Mouse (Mus musculus): ENCODE measurements around the gene Wdfy2. TPM values are rescaled to one million over a fixed set of nuclear protein-coding genes. Genes with fewer than 3 reads are reported as not detected.
A peak's percentile ranks its signal among the peaks of the same experiment; 100 is the strongest.

The Wdfy2 gene
- polyA plus RNA-seq, 1 experiment = 9.5 TPM

DNA sequence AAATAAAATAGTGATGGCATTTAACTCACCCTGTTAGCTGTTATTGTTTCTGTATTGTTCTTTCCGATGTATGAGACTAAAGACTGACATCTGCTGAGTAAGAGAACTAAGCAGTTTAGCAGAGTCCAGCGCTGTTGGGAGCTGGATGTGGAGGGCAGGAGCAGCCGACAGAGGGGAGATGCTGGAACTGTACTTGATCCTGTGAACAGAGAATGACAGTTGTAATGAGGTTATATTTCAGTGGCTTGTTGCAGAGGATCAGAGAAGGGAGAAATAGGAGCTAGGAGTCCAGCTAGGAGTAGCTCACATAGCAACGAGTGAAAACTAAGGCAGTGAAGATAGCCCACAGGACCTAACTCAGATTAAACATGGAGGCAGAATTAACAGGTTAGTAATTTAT lies 36.3 kb downstream of the Wdfy2 start:
- Histone ChIP-seq H3K4me1 (ENCODE audit: control insufficient read depth, insufficient read depth, insufficient read length) (peaks cover 7% of the 10 kb centered on the region), H3K4me3 (ENCODE audit: extremely low read depth, insufficient read depth, insufficient read length) (no peak overlapping the region), H3K36me3 (ENCODE audit: control insufficient read depth, insufficient read depth, low read length) (no peaks in the 10 kb centered on the region), H3K27ac (ENCODE audit: insufficient read depth, low read length) (no peak overlapping the region), H3K27me3 (ENCODE audit: control insufficient read depth, insufficient read depth, low read length) (no peaks in the 10 kb centered on the region)
- 84% methylated on average over 4 of the region's 4 CpGs for WGBS
- no peak for TF ChIP-seq POLR2A (IDR thresholded peaks at IDR 0.05; ENCODE audit: low read depth, low read length)
- no peak for TF ChIP-seq CTCF (IDR thresholded peaks at IDR 0.05; ENCODE audit: extremely low read depth, insufficient read depth, insufficient read length, insufficient replicate concordance)
- no peak for DNase-seq (ENCODE audit: low read depth in 1 of 2, low spot score in 2 of 2)

DNA sequence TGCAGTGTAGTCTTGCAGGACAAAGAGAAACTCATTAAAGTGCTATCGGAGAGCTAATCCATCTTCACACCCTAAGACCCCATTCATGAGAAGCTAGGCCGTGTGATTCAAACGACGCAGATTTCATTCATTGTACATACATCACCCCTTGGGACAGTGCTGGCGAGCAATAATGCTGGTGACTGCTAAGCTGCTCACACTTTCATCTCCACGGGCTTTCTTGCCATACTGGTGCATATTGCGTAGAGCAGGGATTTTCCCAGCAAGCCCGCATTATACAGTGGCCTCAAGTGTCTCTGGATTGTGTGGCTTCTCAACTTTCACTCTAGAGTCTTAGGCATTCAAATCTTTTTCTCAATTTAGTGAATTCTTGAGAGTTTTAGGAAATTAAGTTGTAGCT lies 36.9 kb downstream of the Wdfy2 start:
- Histone ChIP-seq H3K4me1 (ENCODE audit: control insufficient read depth, insufficient read depth, insufficient read length) (peaks cover 7% of the 10 kb centered on the region), H3K27ac (ENCODE audit: insufficient read depth, low read length) (no peak overlapping the region), H3K4me3 (ENCODE audit: extremely low read depth, insufficient read depth, insufficient read length) (no peak overlapping the region), H3K27me3 (ENCODE audit: control insufficient read depth, insufficient read depth, low read length) (no peaks in the 10 kb centered on the region), H3K36me3 (ENCODE audit: control insufficient read depth, insufficient read depth, low read length) (no peaks in the 10 kb centered on the region)
- DNase-seq (ENCODE audit: low read depth in 1 of 2, low spot score in 2 of 2) = no peak
- TF ChIP-seq POLR2A (IDR thresholded peaks at IDR 0.05; ENCODE audit: low read depth, low read length) (no peak), CTCF (IDR thresholded peaks at IDR 0.05; ENCODE audit: extremely low read depth, insufficient read depth, insufficient read length, insufficient replicate concordance) (no peak)
- 90% methylated on average over 8 of the region's 8 CpGs for WGBS

DNA sequence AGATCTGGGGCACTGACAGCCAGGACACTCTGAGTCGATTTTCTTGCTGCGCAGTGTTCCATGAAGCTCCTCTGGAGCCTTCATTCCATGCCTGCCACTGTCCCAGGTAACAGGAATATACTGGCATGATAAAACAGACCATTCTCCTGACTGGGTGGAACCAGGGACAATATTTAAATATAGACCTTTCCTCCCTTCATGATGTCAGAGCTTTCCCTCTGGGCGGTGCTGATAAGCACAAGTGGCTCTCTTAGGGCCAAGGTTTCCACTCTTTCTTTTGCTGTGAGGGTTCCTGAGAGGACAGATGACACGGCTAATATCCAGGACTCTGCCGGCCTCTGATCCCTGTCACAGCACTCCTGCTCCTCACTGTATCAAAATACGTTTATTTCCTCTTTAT lies 40.6 kb downstream of the Wdfy2 start:
- no peak for DNase-seq (ENCODE audit: low read depth in 1 of 2, low spot score in 2 of 2)
- 51% methylated on average over 6 of the region's 6 CpGs for WGBS
- Histone ChIP-seq H3K27ac (ENCODE audit: insufficient read depth, low read length) (no peak overlapping the region), H3K4me1 (ENCODE audit: control insufficient read depth, insufficient read depth, insufficient read length) (no peaks in the 10 kb centered on the region; the same call in 1 of the 2 replicates), H3K27me3 (ENCODE audit: control insufficient read depth, insufficient read depth, low read length) (no peaks in the 10 kb centered on the region), H3K36me3 (ENCODE audit: control insufficient read depth, insufficient read depth, low read length) (no peaks in the 10 kb centered on the region), H3K4me3 (ENCODE audit: extremely low read depth, insufficient read depth, insufficient read length) (no peak overlapping the region)
- TF ChIP-seq CTCF (IDR thresholded peaks at IDR 0.05; ENCODE audit: extremely low read depth, insufficient read depth, insufficient read length, insufficient replicate concordance) (no peak), POLR2A (IDR thresholded peaks at IDR 0.05; ENCODE audit: low read depth, low read length) (no peak)

DNA sequence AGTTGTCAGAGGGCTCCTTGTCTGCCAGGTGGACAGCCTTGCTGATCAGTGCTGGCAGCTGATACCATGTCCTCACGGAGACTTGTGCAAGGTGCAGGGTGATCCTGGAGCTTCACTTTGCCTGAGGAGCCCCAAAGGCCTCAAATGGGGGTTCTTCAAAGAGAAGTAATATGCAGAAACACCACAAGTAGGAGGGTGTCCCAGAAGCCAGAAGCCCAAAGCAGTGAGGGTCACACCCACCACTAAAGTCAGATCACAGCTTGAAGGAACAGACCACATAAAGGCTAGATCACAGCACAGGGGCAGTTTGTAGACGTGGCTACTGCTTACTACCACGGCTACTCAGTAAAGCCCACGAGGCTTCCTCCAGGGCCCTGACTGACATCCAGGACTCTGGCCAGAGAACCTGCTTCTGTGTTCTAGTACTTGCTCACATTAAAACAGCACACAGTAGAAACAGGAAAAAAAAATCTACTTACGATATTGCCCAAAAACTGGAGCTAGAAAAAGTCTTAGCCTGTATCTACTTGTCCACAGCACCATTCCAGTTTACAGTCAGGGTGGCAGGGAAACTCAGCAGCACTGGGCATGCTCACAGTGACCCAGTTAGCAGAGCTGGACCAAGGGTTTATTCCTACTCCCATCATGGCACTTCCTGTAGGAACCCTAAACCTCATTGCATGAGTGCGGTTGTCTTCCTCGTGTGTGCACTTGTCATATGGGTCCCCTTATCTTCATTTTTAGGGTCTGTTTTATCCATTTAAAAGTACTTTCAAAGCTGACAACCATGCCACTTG lies 41.4 kb downstream of the Wdfy2 start:
- WGBS = 60% methylated on average over 7 of the region's 7 CpGs
- TF ChIP-seq CTCF (IDR thresholded peaks at IDR 0.05; ENCODE audit: extremely low read depth, insufficient read depth, insufficient read length, insufficient replicate concordance) (no peak), POLR2A (IDR thresholded peaks at IDR 0.05; ENCODE audit: low read depth, low read length) (no peak)
- H3K27ac ChIP-seq (ENCODE audit: insufficient read depth, low read length) = no peak overlapping the region
- H3K27me3 ChIP-seq (ENCODE audit: control insufficient read depth, insufficient read depth, low read length) = no peaks in the 10 kb centered on the region
- no peaks in the 10 kb centered on the region for H3K36me3 ChIP-seq (ENCODE audit: control insufficient read depth, insufficient read depth, low read length)
- H3K4me1 ChIP-seq (ENCODE audit: control insufficient read depth, insufficient read depth, insufficient read length) = no peaks in the 10 kb centered on the region; the same call in 1 of the 2 replicates
- no peak overlapping the region for H3K4me3 ChIP-seq (ENCODE audit: extremely low read depth, insufficient read depth, insufficient read length)
- no peak for DNase-seq (ENCODE audit: low read depth in 1 of 2, low spot score in 2 of 2)

DNA sequence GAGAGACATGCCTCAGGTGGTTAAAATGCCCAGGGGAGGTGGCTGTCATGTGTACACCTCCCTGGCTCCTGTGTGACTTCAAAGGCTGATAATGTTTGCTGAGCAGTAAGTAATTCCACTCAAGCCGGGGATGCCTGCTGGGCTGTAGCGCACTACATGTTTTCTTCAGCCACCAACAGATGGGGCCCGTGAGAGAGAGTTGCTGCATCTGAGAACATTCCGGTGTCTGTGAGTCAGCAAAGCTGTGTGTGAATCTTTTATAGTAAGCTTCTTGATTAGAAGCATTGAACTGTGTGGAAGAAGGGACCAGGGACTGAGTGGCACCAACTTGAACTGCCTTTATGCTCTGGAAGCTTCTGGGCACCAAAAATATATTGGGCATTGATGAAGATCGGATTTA lies 42.0 kb downstream of the Wdfy2 start:
- Histone ChIP-seq H3K4me3 (ENCODE audit: extremely low read depth, insufficient read depth, insufficient read length) (no peak overlapping the region), H3K27me3 (ENCODE audit: control insufficient read depth, insufficient read depth, low read length) (no peaks in the 10 kb centered on the region), H3K36me3 (ENCODE audit: control insufficient read depth, insufficient read depth, low read length) (no peaks in the 10 kb centered on the region), H3K4me1 (ENCODE audit: control insufficient read depth, insufficient read depth, insufficient read length) (no peaks in the 10 kb centered on the region; the same call in 1 of the 2 replicates), H3K27ac (ENCODE audit: insufficient read depth, low read length) (no peak overlapping the region)
- TF ChIP-seq CTCF (IDR thresholded peaks at IDR 0.05; ENCODE audit: extremely low read depth, insufficient read depth, insufficient read length, insufficient replicate concordance) (peak; percentile 40; the same call in 1 of the 2 replicates), POLR2A (IDR thresholded peaks at IDR 0.05; ENCODE audit: low read depth, low read length) (no peak)
- peak; percentile 29 to 60 for DNase-seq (ENCODE audit: low read depth in 1 of 2, low spot score in 2 of 2)
- WGBS = 22% methylated on average over 5 of the region's 5 CpGs

DNA sequence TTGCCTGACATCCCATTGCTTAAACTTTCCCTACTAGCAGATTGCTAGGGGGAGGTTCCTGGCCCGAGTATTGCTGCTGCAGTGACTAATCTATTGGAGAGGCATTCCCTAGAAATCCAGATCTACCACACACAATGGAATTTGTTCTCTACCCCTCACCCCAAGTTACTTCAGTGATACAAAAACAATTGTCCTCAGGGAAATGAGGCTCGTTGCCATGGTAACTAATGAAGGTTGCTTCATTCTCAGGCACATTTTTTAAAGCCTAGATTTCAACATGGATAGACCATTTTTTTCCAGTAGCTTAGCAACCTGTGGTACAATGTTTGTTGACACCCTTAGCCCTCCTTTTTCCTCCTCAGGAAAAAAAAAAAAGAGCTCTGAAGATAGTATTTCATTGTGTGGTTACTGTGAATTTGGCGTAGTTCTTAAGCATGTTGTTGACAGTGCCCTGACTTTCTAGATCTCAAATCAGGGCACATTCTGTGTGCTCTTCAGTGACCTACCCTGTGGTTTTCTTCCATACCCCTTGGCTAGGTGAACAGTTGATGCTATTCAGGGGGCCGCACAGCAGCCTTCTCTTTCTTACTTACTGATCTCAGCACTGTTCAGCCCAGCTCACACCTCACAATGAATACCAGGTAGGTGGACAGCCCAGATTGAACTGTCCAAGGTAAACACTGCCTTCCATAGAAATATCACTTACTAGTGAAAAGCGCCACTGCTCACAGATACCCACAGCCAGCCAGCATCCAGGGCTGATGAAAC lies 42.8 kb downstream of the Wdfy2 start:
- no peak overlapping the region for H3K4me3 ChIP-seq (ENCODE audit: extremely low read depth, insufficient read depth, insufficient read length)
- no peak for DNase-seq (ENCODE audit: low read depth in 1 of 2, low spot score in 2 of 2)
- TF ChIP-seq POLR2A (IDR thresholded peaks at IDR 0.05; ENCODE audit: low read depth, low read length) = no peak
- WGBS = 85% methylated on average over 5 of the region's 5 CpGs
- no peak overlapping the region for H3K27ac ChIP-seq (ENCODE audit: insufficient read depth, low read length)
- H3K36me3 ChIP-seq (ENCODE audit: control insufficient read depth, insufficient read depth, low read length) = no peaks in the 10 kb centered on the region
- no peaks in the 10 kb centered on the region for H3K27me3 ChIP-seq (ENCODE audit: control insufficient read depth, insufficient read depth, low read length)
- H3K4me1 ChIP-seq (ENCODE audit: control insufficient read depth, insufficient read depth, insufficient read length) = no peaks in the 10 kb centered on the region; the same call in 1 of the 2 replicates

Data from spleen, adult 2 months (tissue).